Mouse (Mus musculus): ENCODE data around the gene Socs2. TPM values are rescaled to one million over a fixed set of nuclear protein-coding genes. Genes with fewer than 3 reads are reported as not detected.

Socs2 gene
- total and polyA plus RNA-seq, 3 experiments = 10.7 to 52.0 (median 22.7) TPM

GRCm38 (mm10) chr10:95348457-95348856, 68.5 kb downstream of the Socs2 start:
- no peak for DNase-seq

- no peak for DNase-seq
These were observed 69.2 kb downstream of the Socs2 start for GRCm38 (mm10) chr10:95347776-95348175.

GRCm38 (mm10) chr10:95342833-95343590, 74.0 kb downstream of the Socs2 start:
- DNase-seq = no peak

GRCm38 (mm10) chr10:95340676-95341075, 76.3 kb downstream of the Socs2 start:
- no peak for DNase-seq

GRCm38 (mm10) chr10:95337589-95337988, 79.4 kb downstream of the Socs2 start:
- DNase-seq = no peak

- no peak for DNase-seq
These were observed 80.0 kb downstream of the Socs2 start for GRCm38 (mm10) chr10:95336781-95337544.

Other genes starting within 250 kb of the Socs2 start
- gene Cradd, start 93.0 kb downstream of the Socs2 start, total RNA-seq (2021) = 10 to 100 TPM; 12.7 to 13.1 TPM
- gene Cradd, start 93.0 kb downstream of the Socs2 start, polyA plus RNA-seq (2012; rRNA removed) = 31.1 and 32.5 TPM in 2 replicates
- gene Mrpl42, start 84.8 kb upstream of the Socs2 start, total RNA-seq (2021) = 100 to 1,000 TPM; 127 to 143 TPM
- gene Mrpl42, start 84.8 kb upstream of the Socs2 start, polyA plus RNA-seq (2012; rRNA removed) = 21.1 and 27.6 TPM in 2 replicates
- 100 to 1,000 TPM; 140 to 156 TPM for gene Ube2n, start 98.0 kb upstream of the Socs2 start, total RNA-seq (2021)
- gene Ube2n, start 98.0 kb upstream of the Socs2 start, polyA plus RNA-seq (2012; rRNA removed) = 8.6 and 10.2 TPM in 2 replicates
- gene Nudt4, start 147.0 kb upstream of the Socs2 start, total RNA-seq (2021) = 100 to 1,000 TPM; 136 to 159 TPM
- gene Nudt4, start 147.0 kb upstream of the Socs2 start, polyA plus RNA-seq (2012; rRNA removed) = 67.5 and 106 TPM in 2 replicates

Data from adrenal gland, adult 2 months (tissue).